Mouse (Mus musculus) inflammation-experienced regulatory T-cells, adult 16 weeks (primary cell): ENCODE measurements around the gene Zbtb37. TPM values are rescaled to one million over a fixed set of nuclear protein-coding genes. Genes with fewer than 3 reads are reported as not detected.

Experiments used
- polyA plus RNA-seq: library from polyadenylated mRNA; unstranded; fragments of 100-300 nt; shearing (Covaris generic); gene quantifications from one replicate; pipeline ENCODE4 v1.2.1, GENCODE M21; 2017

The Zbtb37 gene
- polyA plus RNA-seq = 12.2 TPM

GRCm38 (mm10) chr1:161034435-161035280, at the start of gene Zbtb37:
Gene Zbtb37, minus strand, starts transcription at chr1:161034849.

GRCm38 (mm10) chr1:161070352-161071271, 36.0 kb upstream of the Zbtb37 start, which contains the start of the genes Dars2 and Cenpl:
Gene Dars2, minus strand, starts transcription at chr1:161070658.
Gene Cenpl, plus strand, starts transcription at chr1:161070713.

GRCm38 (mm10) chr1:160978071-160978735, 56.4 kb downstream of the Zbtb37 start, which contains the start of gene Serpinc1:
Gene Serpinc1, plus strand, starts transcription at chr1:160978585.

Other genes starting within 250 kb of the Zbtb37 start
- gene Rabgap1l, start 241.6 kb downstream of the Zbtb37 start, polyA plus RNA-seq = 435 TPM
- gene Rc3h1, start 128.4 kb downstream of the Zbtb37 start, polyA plus RNA-seq = 8.8 TPM
- gene Serpinc1, start 56.3 kb downstream of the Zbtb37 start, polyA plus RNA-seq = 21.6 TPM
- gene Dars2, start 35.8 kb upstream of the Zbtb37 start, polyA plus RNA-seq = 23.4 TPM
- gene Cenpl, start 35.9 kb upstream of the Zbtb37 start, polyA plus RNA-seq = 20.4 TPM
- 37.2 TPM for gene Klhl20, start 96.7 kb upstream of the Zbtb37 start, polyA plus RNA-seq
- not detected for gene Ankrd45, start 107.8 kb upstream of the Zbtb37 start, polyA plus RNA-seq
- not detected for gene Tex50, start 124.5 kb upstream of the Zbtb37 start, polyA plus RNA-seq
- gene Prdx6, start 216.4 kb upstream of the Zbtb37 start, polyA plus RNA-seq = 286 TPM